Mouse (Mus musculus) C2C12 (cell line): ENCODE measurements around the gene Cdh16. TPM values are rescaled to one million over a fixed set of nuclear protein-coding genes. Genes with fewer than 3 reads are reported as not detected.
"Not testable (repeated sequence)": the region's sequence is repeated elsewhere in the genome, so short reads cannot be mapped to it uniquely, and the experiment has no call there.

Experiments
- H3K27me3 ChIP-seq: one replicate; pipeline ENCODE4 v1.6.1; 2011; ENCODE audit not compliant: control insufficient read depth, insufficient read depth, insufficient read length
- H3K36me3 ChIP-seq: one replicate; pipeline ENCODE4 v1.6.1; 2011; ENCODE audit not compliant: control insufficient read depth, insufficient read depth
- H3K4me3 ChIP-seq: one replicate; pipeline ENCODE4 v1.5.1; 2011; ENCODE audit warnings: mild to moderate bottlenecking, control low read depth; ENCODE audit not compliant: poor library complexity, insufficient read depth, severe bottlenecking
- H3K79me2 ChIP-seq: one replicate; pipeline ENCODE4 v1.6.1; 2011; ENCODE audit not compliant: control insufficient read depth, insufficient read depth
- H3K79me3 ChIP-seq: one replicate; pipeline ENCODE4 v1.6.1; 2011; ENCODE audit warnings: low read depth, control low read depth
- H3ac ChIP-seq: one replicate; pipeline ENCODE3; 2011; ENCODE audit warnings: low read depth; ENCODE audit not compliant: control insufficient read depth, insufficient read length
- CEBPB ChIP-seq: IDR thresholded peaks from one replicate; pipeline ENCODE4 v1.6.1; 2011; ENCODE audit warnings: low read depth, mild to moderate bottlenecking, control low read depth, moderate library complexity
- CTCF ChIP-seq: IDR thresholded peaks from one replicate; pipeline ENCODE4 v1.5.1; 2011; ENCODE audit not compliant: control insufficient read depth, insufficient read depth, insufficient read length
- FOSL1 ChIP-seq: IDR thresholded peaks from one replicate; pipeline ENCODE4 v1.8.0; 2011; ENCODE audit warnings: mild to moderate bottlenecking, low read length; ENCODE audit not compliant: poor library complexity, insufficient read depth, severe bottlenecking
- MAX ChIP-seq: IDR thresholded peaks from one replicate; pipeline ENCODE4 v1.6.1; 2011; ENCODE audit warnings: mild to moderate bottlenecking, control low read depth
- MYOD1 ChIP-seq: IDR thresholded peaks from one replicate; pipeline ENCODE4 v1.6.1; 2011; ENCODE audit warnings: low read depth; ENCODE audit not compliant: control insufficient read depth, insufficient read length
- MYOG ChIP-seq: IDR thresholded peaks from one replicate; pipeline ENCODE4 v1.6.1; 2011; ENCODE audit not compliant: control insufficient read depth, insufficient read length; ENCODE audit errors: extremely low read depth
- USF1 ChIP-seq: IDR thresholded peaks from one replicate; pipeline ENCODE4 v1.6.1; 2011; ENCODE audit warnings: low read depth, mild to moderate bottlenecking, control low read depth, moderate library complexity
- polyA plus RNA-seq: library from polyadenylated mRNA; unstranded; fragments of >200 nt; fragmentation: generic; extraction: Trizol; gene quantifications from one replicate; pipeline ENCODE4 v1.2.1, GENCODE M21; 2012; ENCODE audit warnings: missing spikeins

The Cdh16 gene
- polyA plus RNA-seq, 1 experiment, result not detected

DNA sequence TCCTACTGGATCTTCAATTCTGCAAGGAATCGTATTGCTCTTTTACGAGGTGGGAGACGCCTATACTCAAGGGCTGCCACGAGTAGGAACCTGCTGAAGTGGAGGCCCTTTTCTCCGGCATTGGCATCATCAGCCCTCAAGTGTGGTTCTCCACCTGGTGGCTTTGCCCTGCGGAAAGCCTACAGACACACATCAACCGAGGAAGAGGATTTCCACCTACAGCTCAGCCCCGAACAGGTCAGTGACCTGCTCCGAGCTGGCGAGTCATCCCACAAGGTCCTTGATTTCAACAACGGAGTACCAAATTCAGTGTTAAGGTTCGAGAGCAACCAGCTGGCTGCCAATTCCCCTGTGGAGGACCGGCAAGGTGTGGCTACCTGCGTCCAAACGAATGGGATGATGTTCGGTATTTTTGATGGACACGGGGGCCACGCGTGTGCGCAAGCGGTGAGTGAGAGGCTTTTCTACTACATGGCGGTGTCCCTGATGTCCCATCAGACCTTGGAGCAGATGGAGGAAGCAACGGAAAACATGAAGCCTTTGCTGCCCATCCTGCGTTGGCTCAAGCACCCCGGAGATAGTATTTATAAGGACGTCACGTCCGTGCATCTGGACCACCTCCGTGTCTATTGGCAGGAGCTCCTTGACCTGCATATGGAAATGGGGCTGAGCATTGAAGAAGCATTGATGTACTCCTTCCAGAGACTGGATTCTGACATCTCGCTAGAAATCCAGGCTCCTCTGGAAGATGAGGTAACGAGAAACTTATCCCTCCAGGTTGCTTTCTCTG, 30.5 kb downstream of the Cdh16 start:
- no peak overlapping the region for H3K4me3 ChIP-seq
- no peak for TF ChIP-seq CEBPB
- no peak for TF ChIP-seq FOSL1
- TF ChIP-seq MAX, result no peak
- TF ChIP-seq CTCF, result no peak
- no peak for TF ChIP-seq USF1
- TF ChIP-seq MYOG, result no peak
- no peak for TF ChIP-seq MYOD1
- H3ac ChIP-seq, result no peak overlapping the region
- H3K79me2 ChIP-seq, result peaks cover 19% of the 10 kb centered on the region
- H3K36me3 ChIP-seq, result peaks cover 25% of the 10 kb centered on the region
- peaks cover 8% of the 10 kb centered on the region for H3K79me3 ChIP-seq
- H3K27me3 ChIP-seq, result no peaks in the 10 kb centered on the region

DNA sequence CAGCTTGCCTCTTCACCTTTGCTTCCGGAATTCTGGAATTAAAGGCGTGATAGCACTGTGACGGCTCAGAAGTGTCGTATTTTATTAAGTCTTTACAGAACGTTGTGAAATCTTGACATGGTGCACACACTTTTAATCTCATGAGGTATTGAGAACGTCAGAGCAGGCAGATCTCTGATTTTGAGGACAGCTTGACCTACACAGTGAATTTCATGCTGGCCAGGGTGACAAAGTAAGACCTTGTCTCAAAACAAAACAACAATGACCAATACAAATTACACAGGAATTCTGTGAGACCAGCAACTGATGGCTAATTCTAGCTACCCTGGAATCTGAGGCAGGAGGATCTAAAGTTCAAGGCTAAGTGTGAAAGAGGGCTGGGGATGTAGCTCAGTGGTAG, 31.6 kb downstream of the Cdh16 start:
- Histone ChIP-seq H3ac (no peak overlapping the region), H3K27me3 (no peaks in the 10 kb centered on the region), H3K79me3 (peaks cover 8% of the 10 kb centered on the region), H3K79me2 (peaks cover 19% of the 10 kb centered on the region), H3K4me3 (no peak overlapping the region), H3K36me3 (peaks cover 25% of the 10 kb centered on the region)
- no peak for TF ChIP-seq MYOD1
- TF ChIP-seq CTCF, result no peak
- TF ChIP-seq USF1, result no peak
- no peak for TF ChIP-seq MYOG
- no peak for TF ChIP-seq CEBPB
- no peak for TF ChIP-seq MAX
- no peak for TF ChIP-seq FOSL1

DNA sequence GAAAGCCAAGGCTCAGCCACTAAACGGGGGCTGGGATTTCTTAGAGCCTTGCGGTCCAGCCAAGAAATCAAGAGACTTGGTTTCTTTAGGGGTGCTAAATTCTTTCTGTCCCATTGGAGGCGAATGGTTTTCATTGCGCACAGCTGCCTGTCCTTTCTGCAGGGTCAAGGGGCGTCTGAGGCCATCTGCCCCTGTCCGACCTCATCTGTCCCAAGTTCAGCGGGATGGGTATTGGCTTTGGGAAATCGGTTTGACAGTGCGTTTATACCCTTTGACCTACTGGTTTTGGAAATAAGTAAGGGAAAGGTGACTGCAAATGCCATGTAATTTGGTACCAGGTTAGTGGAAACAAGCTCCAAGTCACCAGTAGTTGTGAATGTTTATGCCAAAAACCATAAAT, 32.3 kb downstream of the Cdh16 start:
- H3K79me3 ChIP-seq, result peaks cover 8% of the 10 kb centered on the region
- no peak for TF ChIP-seq MAX
- TF ChIP-seq MYOG, result no peak
- no peak for TF ChIP-seq CEBPB
- no peak for TF ChIP-seq CTCF
- no peak for TF ChIP-seq FOSL1
- no peak for TF ChIP-seq USF1
- no peak for TF ChIP-seq MYOD1
- H3K4me3 ChIP-seq, result peak overlapping the region; percentile 59
- H3K36me3 ChIP-seq, result peaks cover 25% of the 10 kb centered on the region
- H3ac ChIP-seq, result peak overlapping the region; percentile 65
- peaks cover 19% of the 10 kb centered on the region for H3K79me2 ChIP-seq
- H3K27me3 ChIP-seq, result no peaks in the 10 kb centered on the region

DNA sequence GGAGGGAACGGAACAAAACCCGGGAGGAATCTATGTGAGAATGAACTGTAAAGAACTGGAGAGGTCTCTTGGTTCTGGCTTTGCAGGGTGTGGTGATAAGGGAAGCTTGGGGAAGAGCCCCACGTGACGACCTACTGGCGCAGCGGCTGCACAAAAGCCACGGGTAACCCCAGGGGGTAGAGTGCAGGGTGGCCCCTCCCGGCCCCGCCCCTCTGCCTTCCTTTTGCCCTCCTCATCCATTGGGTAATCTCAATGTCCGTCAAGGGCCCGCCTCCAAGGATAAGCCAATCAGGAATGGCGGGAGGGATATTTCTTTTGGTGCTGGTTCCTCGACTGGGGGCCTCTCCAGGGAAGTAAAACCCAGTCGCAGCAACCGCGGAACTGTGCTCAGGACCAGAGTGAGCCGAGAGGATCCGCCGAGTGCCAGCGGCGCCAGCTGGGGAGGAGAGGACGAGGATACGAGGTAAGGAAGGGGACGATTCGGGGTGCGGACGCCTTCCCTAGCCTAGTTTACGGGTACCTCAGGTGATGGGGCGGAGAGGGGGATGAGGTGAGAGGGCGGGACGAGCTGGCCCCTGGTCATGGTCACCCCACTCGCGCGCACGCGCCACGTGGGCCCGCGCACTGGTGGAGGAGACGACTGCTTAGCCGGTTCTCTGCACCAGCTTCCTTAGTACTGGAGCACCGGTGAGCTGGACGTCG, 32.9 kb downstream of the Cdh16 start, which contains the start of gene Pdp2:
Gene Pdp2, plus strand, starts transcription at position 319 of the 702 bp plus-strand sequence.
- H3K27me3 ChIP-seq, result no peaks in the 10 kb centered on the region
- H3K4me3 ChIP-seq, result peak within 1 kb of the TSS; percentile 59
- TF ChIP-seq USF1 (peak; percentile 92), MAX (peak; percentile 61), CEBPB (no peak)
- H3ac ChIP-seq, result peak within 1 kb of the TSS; percentile 65
- H3K79me3 ChIP-seq, result peaks cover 8% of the 10 kb centered on the region
- peaks cover 19% of the 10 kb centered on the region for H3K79me2 ChIP-seq
- peaks cover 25% of the 10 kb centered on the region for H3K36me3 ChIP-seq

DNA sequence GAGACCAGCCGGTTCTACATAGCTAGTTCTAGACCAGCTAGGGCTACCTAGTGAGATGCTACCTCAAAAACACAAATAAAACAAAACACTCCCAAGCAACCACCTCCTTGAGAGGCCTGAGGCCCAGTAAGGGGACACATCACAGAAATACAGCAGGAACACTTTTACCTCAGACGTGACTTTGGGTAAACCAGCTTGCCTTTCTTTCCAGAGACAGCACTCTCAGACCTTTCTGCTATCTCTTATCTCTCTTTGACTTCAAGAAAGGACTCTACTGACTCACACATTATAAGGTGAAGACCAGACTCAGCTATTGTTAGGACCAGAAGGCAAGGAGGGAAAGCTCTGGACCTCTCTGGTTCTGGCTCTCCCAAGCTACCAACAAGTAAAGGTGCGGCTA, 33.9 kb downstream of the Cdh16 start:
- no peaks in the 10 kb centered on the region for H3K27me3 ChIP-seq
- no peak overlapping the region for H3ac ChIP-seq
- TF ChIP-seq MYOD1 (no peak), CEBPB (no peak), MYOG (no peak), FOSL1 (no peak)
- H3K79me3 ChIP-seq, result peaks cover 8% of the 10 kb centered on the region
- H3K36me3 ChIP-seq, result peaks cover 19% of the 10 kb centered on the region
- H3K4me3 ChIP-seq, result no peak overlapping the region
- H3K79me2 ChIP-seq, result peaks cover 13% of the 10 kb centered on the region

DNA sequence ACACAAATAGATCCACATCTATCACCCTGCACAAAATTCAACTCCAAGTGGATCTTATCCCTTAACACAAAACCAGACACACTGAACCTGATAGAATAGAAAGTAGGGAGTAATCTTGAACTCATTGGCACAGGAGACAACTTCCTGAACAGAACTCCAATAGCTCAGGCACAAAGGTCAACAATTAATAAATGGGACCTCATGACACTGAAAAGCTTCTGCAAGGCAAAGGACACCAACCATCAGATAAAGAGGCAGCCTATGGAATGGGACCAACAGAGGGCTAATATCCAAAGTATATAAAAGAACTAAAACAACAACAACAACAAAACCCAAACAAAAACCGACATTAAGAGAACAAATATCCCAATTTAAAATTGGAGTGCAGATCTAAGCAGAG, 39.7 kb downstream of the Cdh16 start:
- no peaks in the 10 kb centered on the region for H3K79me2 ChIP-seq
- H3ac ChIP-seq, result no peak overlapping the region
- no peak for TF ChIP-seq MYOD1
- no peak for TF ChIP-seq MYOG
- no peak for TF ChIP-seq FOSL1
- no peak for TF ChIP-seq USF1
- no peak for TF ChIP-seq CTCF
- TF ChIP-seq MAX, result no peak
- no peak for TF ChIP-seq CEBPB
- H3K79me3 ChIP-seq, result no peaks in the 10 kb centered on the region
- no peaks in the 10 kb centered on the region for H3K27me3 ChIP-seq
- no peak overlapping the region for H3K4me3 ChIP-seq
- no peaks in the 10 kb centered on the region for H3K36me3 ChIP-seq

DNA sequence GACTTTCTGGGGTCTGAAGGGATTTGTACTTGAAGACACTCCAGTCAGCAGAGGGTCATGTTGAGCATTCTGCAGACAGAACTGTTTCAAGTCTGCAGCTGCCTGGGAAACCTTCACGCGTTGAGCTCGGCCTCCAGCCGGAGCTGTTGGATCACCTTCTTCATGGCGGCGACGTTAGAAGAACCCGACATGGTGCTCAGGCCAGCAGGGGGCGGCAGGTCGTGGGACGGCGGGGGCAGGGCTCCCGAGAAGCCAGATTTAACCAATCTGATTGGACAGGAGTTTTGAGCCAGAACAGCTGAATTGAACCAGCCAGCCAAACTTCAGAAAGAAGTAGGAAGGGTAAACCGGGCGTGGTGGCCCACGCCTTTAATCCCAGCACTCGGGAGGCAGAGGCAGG, 46.6 kb downstream of the Cdh16 start:
- not testable (repeated sequence) for H3K79me3 ChIP-seq, H3K79me2 ChIP-seq, H3K4me3 ChIP-seq, H3K36me3 ChIP-seq, H3K27me3 ChIP-seq, H3ac ChIP-seq
